Mouse (Mus musculus) thymus, adult 2 months (tissue): Measurements from ENCODE around the gene Rragb. TPM values are rescaled to one million over a fixed set of nuclear protein-coding genes. Genes with fewer than 3 reads are reported as not detected.
"Not testable (repeated sequence)": the region's sequence is repeated elsewhere in the genome, so short reads cannot be mapped to it uniquely, and the experiment has no call there.

Source experiments
- DNase-seq: peaks from one replicate; pipeline ENCODE4 v3.0.0; 2021
- H3K27ac ChIP-seq: fragments of 200-500 bp; 2 replicates; pipeline ENCODE4 v1.5.1; 2012; ENCODE audit warnings: low read length, control low read depth; ENCODE audit not compliant: control insufficient read depth, insufficient read depth
- H3K27me3 ChIP-seq: fragments of 200-500 bp; 2 replicates; pipeline ENCODE4 v1.6.1; 2012; ENCODE audit warnings: mild to moderate bottlenecking, low read length, moderate library complexity, mixed read lengths; ENCODE audit not compliant: control insufficient read depth, insufficient read depth
- H3K36me3 ChIP-seq: fragments of 200-500 bp; 2 replicates; pipeline ENCODE4 v1.6.1; 2012; ENCODE audit warnings: mild to moderate bottlenecking, low read length, moderate library complexity; ENCODE audit not compliant: control insufficient read depth, insufficient read depth
- H3K4me1 ChIP-seq: fragments of 200-500 bp; replicated peaks from 2 replicates; pipeline ENCODE4 v1.6.1; 2012; ENCODE audit warnings: low read length; ENCODE audit not compliant: control insufficient read depth, insufficient read depth
- H3K4me3 ChIP-seq: fragments of 200-500 bp; 2 replicates; pipeline ENCODE4 v1.5.1; 2012; ENCODE audit warnings: mild to moderate bottlenecking, low read length, control low read depth, moderate library complexity; ENCODE audit not compliant: control insufficient read depth, insufficient read depth
- CTCF ChIP-seq: fragments of 200-500 bp; IDR thresholded peaks from 2 replicates; pipeline ENCODE4 v1.5.1; 2012; ENCODE audit warnings: mild to moderate bottlenecking, control low read depth, low read length, moderate library complexity, borderline replicate concordance; ENCODE audit not compliant: control insufficient read depth, poor library complexity, insufficient read depth; ENCODE audit errors: extremely low read depth
- POLR2A ChIP-seq: fragments of 200-500 bp; IDR thresholded peaks from 2 replicates; pipeline ENCODE4 v1.6.1; 2012; ENCODE audit warnings: mild to moderate bottlenecking, low read length, control low read depth, moderate library complexity; ENCODE audit not compliant: control insufficient read depth, poor library complexity, insufficient read depth; ENCODE audit errors: extremely low read depth
- WGBS: fragments of 180-500 bp; shearing (Covaris S2); methylation state at CpG from one replicate; pipeline ENCODE4 v1.1.7; 2018; 5-methylcytosine and 5-hydroxymethylcytosine counted together
- polyA plus RNA-seq: library from polyadenylated mRNA; depleted of rRNA; stranded (reverse); fragments of >200 nt; gene quantifications from 2 replicates; pipeline ENCODE4 v1.2.3, GENCODE M21; 2012; rRNA removed

Gene Rragb
- polyA plus RNA-seq = 6.0 and 6.7 TPM in 2 replicates

DNA sequence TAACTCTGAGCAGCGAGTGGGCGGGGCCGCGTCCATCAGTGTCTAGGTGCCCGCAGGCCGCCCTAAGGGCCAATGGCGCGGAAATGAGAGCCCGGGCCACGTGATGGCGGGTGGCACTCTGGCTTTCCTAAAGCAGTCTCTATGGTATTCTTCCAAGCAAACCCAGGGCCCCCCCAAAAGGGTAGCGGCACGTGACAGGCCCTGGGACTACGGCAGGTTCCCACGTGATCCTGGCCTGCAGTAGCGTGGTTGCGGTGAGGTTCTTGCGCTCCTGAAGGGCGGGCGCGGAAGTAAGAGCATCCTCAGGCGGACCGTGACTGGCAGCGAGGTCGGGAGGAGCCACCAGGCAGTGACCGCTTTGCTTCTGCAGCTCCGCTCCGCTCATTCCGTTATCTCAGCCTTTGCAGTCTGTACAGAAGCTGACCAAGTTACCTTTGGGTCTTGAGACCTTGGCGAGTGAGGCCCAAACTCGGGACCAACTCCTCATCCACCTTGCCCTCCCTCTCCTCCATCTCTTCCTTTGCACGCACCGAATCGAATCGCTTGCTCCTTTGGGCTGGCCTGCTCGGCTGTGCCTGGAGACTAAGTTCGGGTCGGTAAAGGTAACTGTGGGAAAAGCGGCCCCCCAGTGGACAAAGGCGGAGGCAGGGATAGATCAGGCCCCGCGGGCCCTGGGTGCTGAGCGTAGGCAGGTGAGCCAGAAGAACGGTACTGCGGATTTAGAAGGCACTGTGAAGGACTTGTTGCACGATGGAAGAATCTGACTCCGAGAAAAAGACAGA is at the start of gene Rragb:
TSS of gene Rragb (plus strand) at position 248 of the 782 bp plus-strand sequence.
- under 1% methylated on average over 47 of the region's 47 CpGs for WGBS
- H3K36me3 ChIP-seq = no peaks in the 10 kb centered on the region
- no peak for TF ChIP-seq CTCF
- no peak for TF ChIP-seq POLR2A
- H3K27me3 ChIP-seq = no peaks in the 10 kb centered on the region
- H3K27ac ChIP-seq = no peak within 1 kb of the TSS
- peak within 1 kb of the TSS; percentile 56 for H3K4me3 ChIP-seq
- H3K4me1 ChIP-seq = peaks cover 2% of the 10 kb centered on the region; the same call in 1 of the 2 replicates
- peak; percentile 66 for DNase-seq

DNA sequence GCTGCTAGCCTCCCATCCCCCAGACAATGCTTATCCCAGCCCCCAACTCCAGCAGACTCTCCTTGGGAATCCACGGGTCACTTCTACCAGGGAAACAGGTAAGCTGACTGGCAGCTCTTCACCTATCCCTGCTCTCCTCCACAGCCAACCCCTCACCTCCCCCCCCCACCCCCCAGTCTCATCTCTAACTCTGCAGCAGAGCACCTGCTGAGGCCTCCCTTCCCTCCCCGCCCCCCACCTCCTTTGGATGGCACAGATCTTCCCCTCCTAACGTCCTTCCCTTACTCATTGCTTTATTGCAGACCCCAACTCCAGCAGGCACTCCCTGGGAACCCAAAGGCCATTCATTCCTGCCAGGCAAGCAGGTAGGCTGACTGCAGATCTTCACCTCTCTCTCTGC is 21.3 kb upstream of the Rragb start, which contains the start of gene Foxr2:
TSS of gene Foxr2 (plus strand) at position 301 of the 400 bp plus-strand sequence.
- Histone ChIP-seq H3K4me3 (no peak within 1 kb of the TSS), H3K36me3 (no peaks in the 10 kb centered on the region), H3K27ac (no peak within 1 kb of the TSS), H3K4me1 (no peaks in the 10 kb centered on the region), H3K27me3 (no peaks in the 10 kb centered on the region)
- no peak for DNase-seq
- TF ChIP-seq POLR2A (no peak), CTCF (no peak)
- WGBS = 9% methylated on average over 2 of the region's 3 CpGs

DNA sequence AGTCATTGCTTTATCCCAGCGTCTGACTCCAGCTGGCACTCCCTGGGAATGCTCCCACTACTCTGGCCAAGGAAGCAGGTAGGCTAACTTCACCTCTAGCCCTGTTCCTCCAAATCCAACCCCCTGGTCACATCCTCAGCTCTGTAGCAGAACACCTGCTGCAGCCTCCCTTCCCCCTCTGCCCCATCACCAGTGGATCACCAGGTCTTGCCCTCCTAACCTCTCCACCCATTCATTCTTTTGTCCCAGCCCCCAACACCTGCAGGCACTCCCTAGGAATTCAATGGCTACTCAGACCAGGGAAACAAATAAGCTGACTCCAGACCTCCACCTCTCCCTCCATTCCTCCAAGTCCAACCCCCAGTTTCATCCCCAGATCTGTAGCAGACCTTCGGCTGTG is 20.8 kb upstream of the Rragb start:
- no peak overlapping the region for H3K4me3 ChIP-seq
- TF ChIP-seq CTCF (no peak), POLR2A (no peak)
- no peaks in the 10 kb centered on the region for H3K27me3 ChIP-seq
- no peak for DNase-seq
- 59% methylated on average over 2 of the region's 2 CpGs for WGBS
- no peaks in the 10 kb centered on the region for H3K36me3 ChIP-seq
- no peak overlapping the region for H3K27ac ChIP-seq
- H3K4me1 ChIP-seq = no peaks in the 10 kb centered on the region

DNA sequence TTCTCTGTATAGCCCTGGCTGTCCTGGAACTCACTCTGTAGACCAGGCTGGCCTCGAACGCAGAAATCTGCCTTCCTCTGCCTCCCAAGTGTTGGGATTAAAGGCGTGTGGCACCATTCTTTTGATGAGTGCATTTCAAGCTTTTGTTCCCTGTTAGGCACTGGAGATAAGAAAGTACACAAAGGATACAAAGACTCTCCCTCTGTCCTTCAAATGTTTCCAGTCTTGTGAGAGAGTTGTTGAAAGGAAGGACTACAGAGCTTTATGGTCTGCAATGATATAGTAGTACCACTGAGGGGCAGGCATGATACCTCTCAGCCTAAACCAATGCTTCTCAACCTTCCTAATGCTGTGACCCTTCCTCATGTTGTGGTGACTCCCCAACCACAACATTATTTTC is 2.9 kb downstream of the Rragb start:
- H3K4me1 ChIP-seq = peaks cover 2% of the 10 kb centered on the region; the same call in 1 of the 2 replicates
- DNase-seq = no peak
- TF ChIP-seq CTCF (no peak), POLR2A (no peak)
- H3K27me3 ChIP-seq = no peaks in the 10 kb centered on the region
- no peak overlapping the region for H3K4me3 ChIP-seq
- H3K27ac ChIP-seq = no peak overlapping the region
- WGBS = 96% methylated on average over 3 of the region's 3 CpGs
- no peaks in the 10 kb centered on the region for H3K36me3 ChIP-seq

DNA sequence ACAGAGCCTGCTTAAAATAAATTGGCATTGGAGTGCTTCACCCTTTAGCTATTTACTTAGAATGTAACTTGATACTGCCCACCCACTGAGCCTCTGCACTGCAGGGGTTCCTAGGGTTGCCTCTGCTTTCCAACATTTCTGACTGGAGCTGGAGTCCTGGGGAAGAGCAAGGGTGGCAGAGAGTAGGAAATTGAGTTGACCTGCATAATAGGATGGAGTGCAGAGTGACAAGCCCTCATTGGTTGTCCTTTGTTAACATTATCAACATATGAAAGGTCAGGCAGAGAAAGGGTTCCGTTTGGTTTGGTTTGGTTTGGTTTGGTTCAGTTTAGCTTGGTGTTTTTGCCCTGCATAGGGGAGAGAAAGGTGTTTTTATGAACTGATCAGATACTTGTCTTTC is 12.0 kb downstream of the Rragb start:
- no peak overlapping the region for H3K4me3 ChIP-seq
- DNase-seq = no peak
- no peak overlapping the region for H3K27ac ChIP-seq
- 78% methylated on average over 1 of the region's 1 CpGs for WGBS
- H3K36me3 ChIP-seq = no peaks in the 10 kb centered on the region
- TF ChIP-seq CTCF (no peak), POLR2A (no peak)
- H3K27me3 ChIP-seq = no peaks in the 10 kb centered on the region
- no peaks in the 10 kb centered on the region for H3K4me1 ChIP-seq

DNA sequence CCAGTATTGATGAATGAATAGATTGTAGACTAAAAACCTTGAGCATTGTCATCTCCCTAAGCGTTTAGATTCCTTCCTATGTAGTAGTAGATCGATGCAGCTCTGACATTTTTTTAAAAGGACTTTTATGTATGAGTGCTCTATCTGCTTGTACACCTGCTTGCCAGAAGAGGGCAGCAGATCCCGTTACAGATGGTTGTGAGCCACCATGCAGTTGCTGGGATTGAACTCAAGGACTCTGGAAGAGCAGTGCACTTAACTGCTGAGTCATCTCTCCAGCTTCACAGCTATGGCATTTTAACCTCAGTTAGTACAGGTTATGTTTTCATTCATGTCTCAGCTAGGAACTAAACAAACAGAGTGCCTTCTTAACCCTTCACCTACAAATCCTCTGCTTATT is 15.5 kb downstream of the Rragb start:
- Histone ChIP-seq H3K4me1 (no peaks in the 10 kb centered on the region), H3K27ac (no peak overlapping the region), H3K36me3 (no peaks in the 10 kb centered on the region), H3K4me3 (no peak overlapping the region), H3K27me3 (no peaks in the 10 kb centered on the region)
- DNase-seq = peak; percentile 28
- WGBS = 39% methylated on average over 3 of the region's 3 CpGs
- no peak for TF ChIP-seq CTCF
- no peak for TF ChIP-seq POLR2A

DNA sequence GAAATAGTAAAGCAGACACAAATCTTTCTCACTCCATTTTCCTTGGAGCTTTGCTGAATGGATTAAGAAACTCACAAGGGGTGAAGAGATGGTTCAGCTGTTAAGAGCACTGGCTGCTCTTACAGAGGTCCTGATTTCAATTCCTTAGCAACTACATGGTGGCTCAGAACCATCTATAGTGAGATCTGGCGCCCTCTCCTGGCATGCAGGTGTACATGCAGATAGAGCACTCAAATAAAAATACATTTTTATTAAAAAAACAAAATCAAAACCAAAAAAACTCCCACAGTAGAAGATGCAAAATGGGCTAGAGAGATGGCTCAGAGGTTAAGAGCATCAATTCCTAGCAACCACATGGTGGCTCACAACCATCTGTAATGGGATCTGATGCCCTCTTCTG is 35.0 kb downstream of the Rragb start:
- peak; percentile 10 for DNase-seq
- TF ChIP-seq CTCF = no peak
- no peak for TF ChIP-seq POLR2A
- Histone ChIP-seq H3K27me3 (no peaks in the 10 kb centered on the region), H3K4me3 (no peak overlapping the region), H3K27ac (no peak overlapping the region), H3K36me3 (no peaks in the 10 kb centered on the region), H3K4me1 (no peaks in the 10 kb centered on the region)
- WGBS = 44% methylated on average over 1 of the region's 1 CpGs

DNA sequence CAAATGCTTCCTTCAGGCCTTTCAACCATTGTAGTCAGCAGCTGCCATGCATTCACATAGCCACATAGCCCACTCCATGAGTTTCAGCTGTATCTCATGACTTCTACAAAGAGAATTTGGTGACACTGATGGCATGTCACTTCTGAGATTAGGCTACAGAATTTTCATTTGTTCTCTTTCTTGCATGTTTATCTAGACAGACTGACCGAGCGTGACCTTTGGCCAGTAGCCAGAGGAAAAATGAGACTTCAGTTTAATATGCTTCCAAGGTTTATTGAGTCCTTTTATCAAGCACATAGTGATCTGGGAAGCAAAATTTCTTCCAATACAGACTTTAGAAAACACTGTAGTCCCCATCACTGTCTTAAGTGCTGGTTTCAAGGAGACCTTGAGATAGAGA is 42.4 kb downstream of the Rragb start:
- H3K27me3 ChIP-seq = no peaks in the 10 kb centered on the region
- no peak overlapping the region for H3K27ac ChIP-seq
- no peak overlapping the region for H3K4me3 ChIP-seq
- WGBS = 98% methylated on average over 2 of the region's 2 CpGs
- TF ChIP-seq CTCF = no peak
- no peaks in the 10 kb centered on the region for H3K4me1 ChIP-seq
- H3K36me3 ChIP-seq = no peaks in the 10 kb centered on the region
- no peak for DNase-seq

DNA sequence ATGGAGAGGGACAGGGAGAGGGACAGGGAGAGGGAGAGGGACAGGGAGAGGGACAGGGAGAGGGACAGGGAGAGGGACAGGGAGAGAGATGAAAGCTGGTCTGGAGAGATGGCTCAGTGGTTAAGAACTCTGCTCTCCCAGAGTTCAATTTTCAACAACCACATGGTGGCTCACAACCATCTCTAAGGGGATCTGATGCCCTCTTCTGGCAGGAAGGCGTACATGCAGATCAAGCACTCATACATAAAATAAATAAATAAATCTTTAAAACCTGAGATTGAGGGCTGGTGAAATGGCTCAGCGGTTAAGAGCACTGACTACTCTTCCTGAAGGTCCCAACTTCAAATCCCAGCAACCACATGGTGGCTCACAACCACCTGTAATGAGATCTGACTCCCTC is 59.4 kb downstream of the Rragb start:
- H3K4me3 ChIP-seq, H3K36me3 ChIP-seq, H3K27me3 ChIP-seq, H3K4me1 ChIP-seq, H3K27ac ChIP-seq: not testable (repeated sequence)
- 84% methylated on average over 2 of the region's 2 CpGs for WGBS
- peak; percentile 5 for DNase-seq
